Mouse (Mus musculus): ENCODE measurements around the gene Nudt17.
"Not testable (repeated sequence)": the region's sequence is repeated elsewhere in the genome, so short reads cannot be mapped to it uniquely, and the experiment has no call there.

Nudt17 gene

GRCm38 (mm10) chr3:96671519-96671918 lies 36.8 kb downstream of the Nudt17 start:
- DNase-seq (ENCODE audit: low spot score in 2 of 2), result no peak

DNA sequence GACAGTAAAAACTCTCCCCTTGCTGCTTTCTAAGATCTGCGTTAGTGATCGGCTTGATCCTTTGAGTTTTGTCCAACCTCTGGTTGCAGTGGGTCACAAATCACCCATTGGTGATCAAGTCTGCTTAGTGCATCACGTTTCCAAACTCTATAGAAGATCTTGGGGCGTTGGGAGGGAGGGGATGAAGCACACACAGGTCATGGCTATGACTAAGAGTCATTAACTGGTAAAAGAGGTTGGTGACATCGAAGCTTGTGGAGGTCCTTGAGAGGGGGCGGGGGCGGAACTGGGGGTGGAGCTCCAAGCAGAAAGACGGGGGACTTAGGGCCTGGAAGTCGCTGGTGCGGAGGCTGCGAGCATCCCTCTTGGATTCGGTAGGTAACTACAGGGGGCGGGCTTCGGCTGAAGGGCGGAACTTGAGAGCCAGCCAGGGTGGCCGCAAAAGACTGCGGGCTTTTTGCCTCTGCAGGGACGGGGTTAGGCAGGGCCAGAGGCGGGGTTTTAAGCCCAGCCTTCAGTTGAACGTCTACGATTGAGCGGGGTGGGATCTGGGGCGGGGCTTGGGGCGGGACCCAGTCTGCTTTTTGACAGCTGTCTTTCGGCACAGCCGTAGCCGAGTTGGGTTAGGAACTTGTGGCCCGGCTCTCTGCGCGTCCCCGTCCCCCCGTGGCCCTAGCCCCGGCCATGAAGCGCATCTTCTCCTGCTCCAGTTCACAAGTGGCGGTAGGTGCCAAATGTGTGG lies 38.5 kb downstream of the Nudt17 start, which contains the start of gene Ankrd35:
TSS of gene Ankrd35 (plus strand) at position 405 of the 742 bp plus-strand sequence.
- peak; percentile 62 to 80 for DNase-seq (ENCODE audit: low spot score in 2 of 2)

GRCm38 (mm10) chr3:96668424-96669067 lies 39.8 kb downstream of the Nudt17 start:
- no peak for DNase-seq (ENCODE audit: low spot score in 2 of 2)

DNA sequence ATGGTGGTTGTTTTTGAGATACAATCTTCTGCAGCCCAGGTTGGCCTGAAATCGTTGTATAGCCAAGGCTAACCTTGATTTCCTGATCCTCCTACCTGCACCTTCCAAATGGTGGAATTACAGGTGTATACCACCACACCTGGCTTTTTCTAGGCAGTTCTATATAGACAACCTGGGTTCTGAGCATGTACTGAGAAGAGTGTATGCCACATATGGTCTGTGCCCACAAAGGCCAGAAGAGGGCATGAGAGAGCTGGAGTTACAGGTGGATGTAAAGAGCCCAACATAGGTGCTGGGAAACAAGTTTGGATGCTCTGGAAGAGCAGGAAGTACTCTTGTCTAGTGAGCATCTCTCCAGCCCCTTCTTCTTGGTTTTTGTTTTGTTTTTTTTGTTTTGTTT lies 41.0 kb downstream of the Nudt17 start:
- DNase-seq (ENCODE audit: low spot score in 2 of 2), result no peak

DNA sequence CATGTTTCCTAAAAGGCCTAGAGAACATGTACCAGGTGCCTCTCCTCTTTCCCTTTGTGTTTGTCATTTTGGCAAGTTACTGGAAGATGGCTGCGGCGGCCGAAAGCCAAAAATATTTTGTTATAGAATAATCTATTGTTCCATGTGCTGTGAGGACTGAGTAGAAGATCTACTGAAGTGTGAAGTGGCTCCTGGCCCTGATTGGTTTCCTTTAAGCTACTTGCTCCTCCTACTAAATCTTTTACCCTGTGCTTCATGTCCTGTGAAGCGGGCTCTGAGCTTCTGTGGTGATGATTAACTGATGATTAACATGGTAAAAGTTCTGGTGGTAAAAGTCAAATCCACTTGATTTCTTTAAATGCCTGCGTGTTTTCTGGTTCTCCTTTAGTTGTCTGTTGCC lies 41.4 kb downstream of the Nudt17 start:
- no peak for DNase-seq (ENCODE audit: low spot score in 2 of 2)

GRCm38 (mm10) chr3:96665732-96666363 lies 42.5 kb downstream of the Nudt17 start:
- not testable (repeated sequence) for DNase-seq (ENCODE audit: low spot score in 2 of 2)

- DNase-seq (ENCODE audit: low spot score in 2 of 2), result peak; percentile 71 to 75
These were observed 44.7 kb downstream of the Nudt17 start for GRCm38 (mm10) chr3:96663432-96664239.

GRCm38 (mm10) chr3:96662731-96663316 lies 45.5 kb downstream of the Nudt17 start:
- no peak for DNase-seq (ENCODE audit: low spot score in 2 of 2)

GRCm38 (mm10) chr3:96660901-96661300 lies 47.5 kb downstream of the Nudt17 start:
- DNase-seq (ENCODE audit: low spot score in 2 of 2), result no peak

All from urinary bladder, adult 18-20 months (tissue).